Mouse (Mus musculus) megakaryocyte, embryonic 14.5 days (primary cell): ENCODE measurements around the gene Uba3.

Source experiments
- FLI1 ChIP-seq: IDR thresholded peaks from 2 replicates; pipeline ENCODE4 v1.6.1; 2012; ENCODE audit warnings: low read length, inconsistent platforms, mixed read lengths
- GATA1 ChIP-seq: IDR thresholded peaks from 3 replicates; pipeline ENCODE4 v1.6.1; 2012; ENCODE audit warnings: mixed read lengths, low read length, inconsistent platforms, borderline replicate concordance

DNA sequence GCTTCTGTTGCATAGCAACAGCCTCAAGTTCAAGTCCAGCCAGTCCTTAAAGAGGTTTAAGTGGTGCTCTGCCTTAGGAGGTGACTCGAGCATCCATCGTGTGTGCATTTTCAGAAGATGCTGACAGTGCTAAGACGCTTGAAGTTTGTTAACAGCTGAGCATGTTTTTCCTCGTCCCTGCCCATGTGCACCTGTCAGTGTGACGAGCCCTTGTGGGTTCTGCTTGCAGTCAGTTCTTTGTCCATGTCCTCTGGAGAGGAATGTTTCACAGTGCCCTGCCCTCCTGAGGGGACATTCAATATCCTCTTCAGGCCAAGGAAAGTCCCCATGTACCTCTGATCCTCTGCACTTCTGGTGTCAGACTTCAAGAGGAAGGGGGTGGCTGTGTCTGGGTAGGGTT is 34.6 kb upstream of the Uba3 start:
- TF ChIP-seq FLI1 (no peak), GATA1 (no peak)
